Mouse (Mus musculus) urinary bladder, adult 18-20 months (tissue): ENCODE measurements around the gene Uba7.

Experiments used
- DNase-seq, 2 experiments: peaks; one replicate each; pipeline ENCODE4 v3.0.0; 2022; ENCODE audit warnings: low spot score in 2 of 2, mixed read lengths in 2 of 2

Uba7 gene

DNA sequence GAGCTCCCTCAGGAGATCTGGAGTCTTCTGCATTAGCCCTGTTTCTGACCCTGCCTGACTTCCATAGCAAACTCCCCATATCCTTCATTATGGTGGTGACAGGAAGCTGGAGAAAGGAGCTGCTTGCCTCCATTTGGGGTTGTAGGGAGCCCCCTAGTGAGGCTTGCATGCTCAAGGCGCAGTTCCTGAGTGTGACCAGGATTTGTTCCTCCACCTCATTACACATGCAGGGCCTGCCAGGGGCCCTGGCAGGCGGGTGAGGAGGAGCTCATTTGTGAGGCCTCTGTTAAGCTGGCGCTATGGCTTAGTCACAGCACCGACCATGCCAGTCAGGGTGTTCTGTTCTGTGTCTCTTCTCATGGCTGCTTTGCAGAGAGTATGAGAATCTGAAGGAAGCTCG is 13.4 kb upstream of the Uba7 start:
- no peak for DNase-seq

DNA sequence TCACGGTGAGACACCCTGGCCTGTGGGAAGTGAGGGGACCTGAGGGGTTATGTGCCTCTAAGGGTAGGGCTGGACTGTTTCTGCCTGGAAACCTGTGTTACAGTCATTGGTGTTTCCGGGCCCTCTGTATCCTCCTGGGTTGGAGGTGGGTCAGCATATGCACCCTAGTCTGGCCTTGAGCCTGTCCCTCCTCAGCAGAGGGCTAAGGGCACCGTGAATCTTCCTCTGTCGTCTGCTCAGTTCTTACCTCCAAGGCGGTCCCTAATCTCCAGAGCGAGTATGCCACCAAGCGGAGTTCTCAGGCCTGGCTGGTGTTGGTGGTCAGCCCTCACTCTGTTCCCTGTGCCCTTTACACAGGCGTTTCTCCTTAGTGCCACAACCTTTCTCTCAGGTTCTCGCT is 12.4 kb upstream of the Uba7 start:
- no peak for DNase-seq

DNA sequence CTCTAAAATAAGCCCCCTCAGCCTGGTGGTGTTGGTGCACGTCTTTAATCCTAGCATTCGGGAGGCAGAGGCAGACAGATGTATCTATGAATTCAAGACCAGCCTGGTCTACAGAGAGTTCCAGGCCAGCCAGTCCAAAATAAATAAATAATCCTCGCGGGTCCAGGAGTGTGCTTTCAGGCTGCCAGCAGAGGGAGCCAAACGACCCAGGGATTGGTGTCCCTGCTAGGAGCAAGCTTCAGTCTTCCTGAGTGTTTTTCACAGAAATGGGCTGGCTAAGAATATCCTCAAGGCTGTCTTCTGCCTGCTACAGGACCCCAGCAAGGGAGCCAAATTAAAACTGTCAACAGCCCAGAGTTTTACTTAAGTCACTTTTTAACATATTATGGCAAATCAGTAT is 11.6 kb upstream of the Uba7 start:
- peak; percentile 44 to 72 for DNase-seq

DNA sequence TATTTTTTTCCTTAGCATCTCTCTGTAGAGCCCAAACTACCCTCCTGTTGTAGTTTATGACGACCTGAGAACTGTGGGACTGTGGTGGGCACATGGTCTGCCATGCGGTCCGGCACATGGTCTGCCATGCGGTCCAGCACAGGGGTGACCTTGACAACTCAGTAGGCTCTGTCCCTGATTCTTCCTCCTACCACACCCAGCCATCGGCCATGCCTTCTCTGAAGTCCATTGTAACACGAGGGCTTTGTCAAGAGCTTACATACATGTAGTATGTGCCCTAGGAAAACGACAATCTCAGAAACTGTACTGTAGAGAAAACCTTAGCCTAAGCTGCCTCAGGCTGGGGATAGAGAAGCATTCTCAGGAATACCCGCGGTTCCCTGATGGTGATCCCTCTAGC is 10.6 kb upstream of the Uba7 start:
- DNase-seq: no peak

DNA sequence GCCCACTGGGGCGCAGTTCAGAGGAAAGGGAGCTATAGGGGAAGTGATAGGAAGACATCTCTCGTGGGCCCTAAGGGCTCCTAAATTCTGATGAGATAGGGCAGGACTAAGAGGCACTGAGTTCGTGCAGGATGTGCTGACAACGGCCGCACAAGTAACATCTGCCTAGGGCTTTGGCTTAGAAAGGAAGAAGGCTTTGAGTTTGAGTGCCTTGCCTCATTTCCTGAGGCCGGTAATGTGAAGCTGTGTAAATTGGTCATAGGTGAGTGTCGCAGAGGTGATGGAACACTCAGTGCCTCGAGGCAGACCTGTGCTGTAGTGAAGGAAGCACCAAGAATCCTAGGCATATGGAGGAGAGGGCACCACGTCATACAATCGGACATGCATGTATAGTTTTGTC is 8.6 kb upstream of the Uba7 start:
- no peak for DNase-seq

DNA sequence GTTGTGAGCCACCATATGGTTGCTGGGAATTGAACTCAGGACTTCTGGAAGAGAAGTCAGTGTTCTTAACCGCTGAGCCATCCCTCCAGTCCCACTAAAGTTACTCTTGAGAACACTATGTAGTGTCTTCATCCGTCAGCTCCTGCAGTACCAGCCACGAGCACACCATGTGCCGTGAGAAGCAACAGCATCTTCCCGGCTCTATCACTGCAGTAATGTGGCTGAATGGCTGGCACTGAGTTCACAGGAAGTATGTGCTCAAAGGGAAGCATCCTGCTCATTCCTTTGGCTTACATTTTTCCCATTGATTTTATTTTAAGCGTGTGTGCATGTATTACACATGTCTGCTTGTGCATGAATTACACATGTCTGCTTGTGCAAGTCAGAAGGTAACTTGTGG is 7.9 kb upstream of the Uba7 start:
- no peak for DNase-seq

DNA sequence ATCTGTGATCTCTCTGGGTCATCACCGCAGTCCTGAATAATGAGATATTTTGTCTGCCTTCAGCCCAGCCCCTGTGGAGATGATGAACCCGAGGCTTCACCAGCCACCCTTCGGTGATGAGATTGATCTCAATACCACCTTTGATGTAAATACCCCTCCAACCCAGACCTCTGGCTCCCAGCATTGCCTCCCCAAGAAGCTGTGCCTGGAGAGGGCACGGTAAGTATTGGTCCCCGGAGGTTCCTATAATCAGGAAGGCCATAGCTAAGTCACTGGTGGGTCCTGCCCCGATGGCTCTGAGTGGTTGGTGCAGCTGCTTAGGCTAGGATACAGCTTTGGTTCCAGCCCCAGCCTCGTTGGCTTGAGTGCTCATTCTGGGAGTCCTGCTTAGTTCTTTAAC is 6.8 kb upstream of the Uba7 start:
- DNase-seq: no peak

DNA sequence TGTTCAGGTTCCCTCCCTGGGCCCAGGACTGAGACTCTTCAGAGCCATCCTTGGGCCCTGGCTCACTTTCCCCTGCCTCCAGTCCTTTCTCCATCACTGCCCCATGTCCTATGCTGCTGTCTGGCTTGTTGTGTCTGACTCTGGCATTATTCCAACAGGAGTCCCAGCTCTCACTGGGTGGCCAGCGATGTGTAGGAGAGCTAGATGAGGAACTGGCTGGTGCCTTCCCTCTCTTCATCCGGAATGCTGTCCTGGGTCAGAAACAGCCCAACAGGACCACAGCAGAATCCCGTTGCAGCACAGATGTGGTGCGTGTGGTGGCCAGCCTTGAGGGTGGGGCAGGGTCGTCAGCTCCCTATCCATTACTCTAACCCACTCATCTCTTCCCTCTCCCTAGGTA is 5.0 kb upstream of the Uba7 start:
- DNase-seq: no peak

DNA sequence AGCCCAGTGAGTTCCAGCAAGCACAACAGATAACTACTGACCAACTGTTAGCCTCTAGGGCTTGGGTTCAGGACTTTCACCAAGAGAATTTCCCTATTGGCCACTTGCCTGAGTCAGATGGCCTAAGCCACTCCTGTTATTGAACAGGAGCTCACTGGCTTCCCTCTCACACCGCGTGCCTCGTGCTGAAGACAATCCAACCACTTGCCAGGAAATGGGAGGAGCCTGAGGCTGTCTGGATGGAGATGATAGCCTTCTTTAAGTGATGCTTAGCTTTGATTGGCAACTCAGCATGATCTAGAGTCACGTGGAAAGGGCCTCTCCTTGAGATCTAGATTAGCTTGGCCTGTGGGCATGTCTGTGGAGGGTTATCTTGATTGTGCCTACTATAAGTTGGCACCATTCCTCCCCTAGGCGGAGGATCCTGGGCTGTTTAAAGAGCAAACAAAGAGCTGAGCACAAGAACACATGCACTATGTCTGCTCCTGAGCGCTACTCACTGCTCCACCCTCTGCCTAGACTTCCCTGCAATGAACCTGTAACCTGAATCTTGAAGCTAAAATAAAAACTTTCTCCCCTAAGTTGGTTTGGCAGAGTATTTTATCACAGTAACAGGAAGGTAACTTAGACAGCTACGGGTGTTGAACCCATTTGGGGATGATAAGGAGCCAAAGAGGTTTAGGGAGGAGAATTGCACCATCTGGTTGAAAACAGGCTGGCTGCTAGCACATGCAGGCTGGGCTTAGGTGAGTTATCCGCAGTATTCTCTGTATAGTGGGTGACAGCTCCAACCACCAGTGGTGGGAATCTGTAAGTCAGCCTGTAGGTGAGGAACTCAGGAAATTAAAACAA is 3.4 kb upstream of the Uba7 start:
- no peak for DNase-seq

DNA sequence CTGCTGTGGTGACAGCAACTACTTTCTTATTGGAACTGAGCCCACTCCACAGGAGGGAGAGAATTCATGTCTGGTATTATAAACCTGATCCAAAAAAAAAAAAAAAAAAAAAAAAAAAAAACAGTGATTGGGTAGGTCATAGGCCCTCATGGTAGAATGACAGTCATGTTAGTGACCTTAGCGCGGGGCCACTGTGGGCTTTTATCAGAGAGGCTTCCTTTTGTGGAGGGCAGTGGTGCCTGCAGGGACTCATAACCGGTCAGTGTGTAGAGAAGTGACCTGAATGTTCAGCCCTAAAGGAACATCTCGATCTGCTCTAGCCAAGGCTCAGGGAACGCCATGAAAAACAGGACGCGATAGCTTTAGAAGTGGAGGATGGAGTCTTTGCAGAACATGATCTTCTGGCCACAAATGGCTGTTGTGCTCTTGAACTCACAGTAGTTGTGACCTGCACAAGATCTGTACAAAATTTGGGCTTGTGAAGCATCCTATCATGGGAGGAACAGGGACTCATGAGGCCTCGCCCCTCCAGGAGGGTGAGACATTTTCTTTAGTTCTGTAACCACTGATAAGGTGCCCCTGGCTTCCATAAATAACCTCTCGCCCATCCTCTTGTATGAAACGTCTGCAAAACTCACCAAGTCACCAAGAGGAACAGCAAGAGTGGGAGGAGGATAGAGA is 674 bp upstream of the Uba7 start:
- no peak for DNase-seq

DNA sequence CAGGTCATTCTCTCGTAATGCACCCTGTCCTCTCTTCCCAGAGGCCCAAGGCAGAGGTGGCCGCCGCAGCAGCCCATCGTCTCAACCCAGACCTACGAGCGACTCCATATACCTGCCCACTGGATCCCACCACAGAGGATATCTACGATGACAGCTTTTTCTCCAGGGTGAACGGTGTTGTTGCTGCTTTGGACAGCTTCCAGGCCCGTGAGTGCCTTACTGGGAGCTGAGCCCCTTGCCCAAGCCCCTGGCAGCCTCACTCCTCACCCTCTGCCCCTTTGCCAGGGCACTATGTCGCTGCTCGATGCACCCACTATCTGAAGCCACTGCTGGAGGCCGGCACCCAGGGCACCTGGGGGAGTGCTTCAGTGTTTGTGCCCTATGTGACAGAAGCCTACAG is 3.5 kb downstream of the Uba7 start:
- no peak for DNase-seq

DNA sequence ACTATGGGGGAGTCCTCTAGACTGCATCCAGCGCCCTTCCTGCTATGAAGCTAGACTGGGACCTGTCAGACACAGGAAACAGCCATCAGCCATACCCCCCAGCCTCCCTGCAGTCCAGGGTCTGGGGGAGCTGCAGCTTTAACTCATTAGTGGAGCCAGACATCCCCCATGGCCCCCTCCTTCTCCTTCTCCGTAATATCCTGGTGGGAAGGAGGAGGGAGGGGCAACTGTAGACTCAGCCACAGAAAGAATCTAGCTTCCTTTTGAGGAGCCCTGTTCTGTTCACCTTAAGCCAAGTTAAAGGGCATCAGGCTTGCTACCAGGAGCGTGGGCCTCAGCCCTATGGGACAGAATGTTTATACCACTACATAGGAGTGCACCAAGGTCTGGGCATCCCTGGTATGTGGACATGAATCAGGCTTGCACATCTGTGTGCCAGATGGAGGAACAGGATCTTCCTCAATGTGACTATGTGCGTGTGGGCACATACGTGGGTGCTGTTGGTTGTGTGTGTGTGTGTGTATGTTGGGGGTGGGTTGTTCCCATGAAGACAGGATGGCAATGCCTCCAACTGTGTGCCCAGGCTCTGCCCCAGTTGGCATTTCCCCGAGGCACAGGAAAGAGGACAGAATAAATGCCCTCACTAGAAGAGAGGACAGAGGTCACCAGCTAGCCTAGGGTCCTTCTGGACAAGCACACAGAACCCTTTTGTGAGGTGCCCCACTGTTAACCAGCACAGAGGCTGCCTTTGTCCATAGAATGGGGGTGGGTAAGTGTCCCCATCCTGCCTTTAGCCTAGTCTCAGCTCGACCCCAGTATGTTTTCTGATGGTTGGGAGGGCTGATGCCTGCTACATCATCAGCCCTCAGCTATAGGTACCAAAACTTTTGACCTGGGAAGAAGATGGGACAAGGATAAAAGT is 6.6 kb downstream of the Uba7 start:
- DNase-seq: no peak

DNA sequence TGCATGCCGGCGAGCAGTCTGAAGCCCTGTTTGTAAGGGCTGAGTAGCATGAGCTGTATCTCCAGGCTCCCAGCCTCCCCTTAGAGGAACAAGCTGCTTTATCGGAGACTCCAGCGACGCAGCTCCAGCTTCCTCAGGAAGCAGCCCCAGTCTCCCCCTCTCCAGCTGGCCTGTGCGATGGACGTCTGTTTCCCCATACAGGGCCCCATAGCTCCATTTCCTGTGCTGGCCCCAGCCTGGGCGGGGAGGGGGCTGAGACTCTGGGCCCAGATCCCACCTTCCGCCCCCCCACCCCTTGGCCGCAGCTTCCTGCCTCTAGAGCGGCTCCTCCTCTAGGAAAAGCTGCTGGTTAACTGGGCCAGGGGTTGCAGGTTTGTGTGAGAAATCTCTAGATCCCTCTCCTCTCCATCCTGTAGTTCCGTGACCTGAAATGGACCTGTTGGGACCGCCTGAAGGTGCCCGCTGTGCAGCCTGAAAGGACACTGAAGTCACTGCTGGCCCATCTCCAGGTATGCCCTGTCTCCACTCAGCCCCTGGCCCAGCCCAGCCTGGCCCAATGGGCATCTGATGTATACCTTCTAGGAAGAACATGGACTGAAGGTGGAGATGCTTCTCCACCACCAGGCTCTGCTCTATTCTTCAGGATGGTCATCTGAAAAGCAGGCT is 7.5 kb downstream of the Uba7 start, which contains the start of gene Gm20661:
TSS of gene Gm20661 (plus strand) at position 378 of the 666 bp plus-strand sequence.
- no peak for DNase-seq

DNA sequence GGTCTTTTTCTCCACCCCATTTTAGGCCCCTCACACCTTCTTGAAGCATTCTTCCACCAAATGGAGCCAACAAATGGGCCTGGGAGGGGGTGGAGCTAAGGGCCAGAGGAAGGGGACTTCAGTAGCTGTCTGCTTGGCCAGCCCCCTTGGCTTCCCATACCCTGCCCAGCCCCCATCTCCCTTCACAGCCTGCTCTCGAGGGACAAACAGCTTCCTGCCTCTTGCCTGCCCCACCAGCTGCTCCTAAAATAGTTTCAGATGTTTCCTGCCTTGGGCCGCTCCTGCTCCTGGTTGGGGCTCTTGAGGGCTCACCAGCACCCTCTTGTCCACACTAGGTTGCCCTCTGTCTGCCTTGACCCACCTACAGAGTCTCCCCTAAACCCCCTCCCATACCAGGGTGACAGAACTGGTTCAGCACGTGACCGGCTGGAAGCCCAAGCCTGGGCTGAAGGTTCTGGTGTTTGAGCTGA is 8.2 kb downstream of the Uba7 start:
- DNase-seq: no peak

DNA sequence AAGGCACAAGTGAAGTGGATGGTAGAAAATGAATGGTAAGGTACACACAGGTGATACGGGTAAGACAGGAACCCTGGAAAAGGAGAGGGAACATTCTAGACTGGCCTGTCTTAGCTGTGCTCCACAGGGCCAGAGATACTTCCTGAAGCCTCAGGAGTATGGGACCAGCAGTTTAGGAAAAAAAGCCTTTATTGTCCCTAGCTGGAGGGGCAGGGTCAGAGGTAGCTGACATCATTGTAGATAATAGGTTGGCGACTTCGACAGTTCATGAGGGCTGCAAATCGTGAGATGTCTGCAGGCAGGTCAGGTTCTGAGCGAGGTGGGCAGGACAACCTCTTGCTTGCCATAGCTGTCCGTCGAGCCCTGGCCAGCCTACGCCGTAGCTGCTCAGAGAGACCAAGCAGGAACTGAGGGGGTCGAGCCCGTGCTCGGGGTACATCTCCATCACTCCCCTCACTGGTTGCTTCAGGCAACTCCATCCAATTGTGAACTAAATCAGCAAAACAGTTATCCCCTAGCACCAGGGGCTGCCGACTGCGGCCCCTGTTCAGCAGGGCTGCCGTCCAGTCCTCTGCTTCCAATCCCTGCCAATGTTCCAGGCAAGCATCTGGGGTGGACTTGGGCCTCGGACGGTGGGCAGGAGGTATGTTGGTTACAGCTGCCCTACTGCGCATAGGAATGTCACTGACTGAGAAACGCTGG is 8.9 kb downstream of the Uba7 start:
- no peak for DNase-seq

DNA sequence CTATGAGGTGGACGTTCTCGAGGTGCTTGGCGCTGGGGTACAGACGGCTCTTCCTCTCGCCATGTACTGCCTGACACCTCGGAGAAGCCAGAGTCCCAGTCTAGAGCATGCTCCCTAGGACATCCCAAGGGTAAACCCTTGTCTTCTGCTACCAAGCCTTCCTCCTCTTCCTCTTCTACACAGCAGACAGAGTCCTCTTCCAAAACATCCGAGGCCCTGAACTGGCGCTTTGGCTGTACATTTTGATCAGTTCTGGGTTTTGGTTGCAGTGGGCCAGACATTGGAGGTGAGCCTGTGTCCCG is 9.4 kb downstream of the Uba7 start:
- no peak for DNase-seq

DNA sequence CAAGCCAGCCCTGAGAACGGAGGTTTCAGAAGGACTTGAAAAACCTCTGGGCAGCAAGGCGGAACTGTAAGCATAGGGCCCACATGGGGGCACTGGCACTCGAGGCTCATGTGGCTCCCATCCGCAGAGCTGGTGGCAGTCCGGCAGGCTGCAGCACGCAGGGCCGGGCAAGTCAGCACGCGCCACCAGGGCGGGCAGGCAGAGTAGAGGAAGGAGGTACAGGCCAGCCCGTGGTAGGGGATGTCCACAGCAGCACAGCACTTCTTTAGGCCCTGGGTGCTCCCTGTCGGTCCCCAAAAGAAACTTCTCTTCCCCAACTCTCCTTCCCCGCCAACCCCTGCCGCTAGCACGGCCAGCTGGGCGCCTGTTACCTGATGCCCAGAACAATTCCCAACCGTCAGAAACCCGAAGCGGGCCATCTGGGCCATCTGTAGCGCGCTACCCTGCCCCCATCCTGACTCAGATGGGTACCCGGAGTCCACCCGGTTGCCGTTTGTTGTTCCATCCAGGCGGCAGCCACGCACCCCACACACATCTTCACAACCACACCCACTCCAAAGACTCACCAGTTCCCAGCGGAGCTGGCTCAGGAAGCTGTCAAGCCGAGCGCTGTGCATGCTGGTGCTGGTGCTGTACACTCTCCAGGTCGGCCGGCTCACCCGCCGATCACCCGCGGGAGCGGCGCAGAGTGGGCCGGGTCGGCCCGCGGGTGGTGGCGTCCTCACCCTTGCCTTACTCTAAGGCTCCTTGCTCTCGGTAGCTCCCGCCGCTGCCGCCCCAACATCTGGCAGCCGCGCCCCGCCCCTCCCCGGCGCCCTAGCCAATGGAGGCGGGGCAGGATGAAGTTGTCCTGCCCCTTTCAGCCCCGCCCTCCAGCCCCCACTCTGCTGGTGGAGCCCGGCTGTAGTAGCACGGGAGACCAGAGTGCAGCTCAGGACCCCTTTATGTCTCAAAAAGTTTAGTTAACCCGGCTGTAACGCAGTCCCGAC is 10.1 kb downstream of the Uba7 start, which contains the start of gene Inka1:
TSS of gene Inka1 (minus strand) at position 749 of the 989 bp plus-strand sequence.
- DNase-seq: peak; percentile 83 to 86

DNA sequence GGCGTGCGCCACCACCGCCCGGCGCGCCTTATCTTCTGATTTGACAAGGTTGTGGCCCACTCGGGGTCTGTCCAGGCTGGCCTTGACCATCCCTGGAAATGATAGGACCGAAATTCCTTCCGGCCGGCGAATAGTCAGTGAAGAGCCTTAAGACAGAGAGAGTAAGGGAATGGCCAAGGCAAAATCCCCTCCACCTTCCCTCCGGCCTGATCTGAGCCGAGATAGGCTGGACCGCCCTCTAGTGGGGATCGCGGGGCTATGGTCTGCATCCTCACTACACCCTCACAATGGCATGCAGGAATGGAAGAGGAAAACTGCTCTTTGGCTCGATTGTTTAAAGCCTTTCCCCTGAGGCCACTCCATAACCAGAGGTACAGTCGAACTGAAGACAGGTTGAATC is 11.1 kb downstream of the Uba7 start:
- peak; percentile 60 to 72 for DNase-seq

DNA sequence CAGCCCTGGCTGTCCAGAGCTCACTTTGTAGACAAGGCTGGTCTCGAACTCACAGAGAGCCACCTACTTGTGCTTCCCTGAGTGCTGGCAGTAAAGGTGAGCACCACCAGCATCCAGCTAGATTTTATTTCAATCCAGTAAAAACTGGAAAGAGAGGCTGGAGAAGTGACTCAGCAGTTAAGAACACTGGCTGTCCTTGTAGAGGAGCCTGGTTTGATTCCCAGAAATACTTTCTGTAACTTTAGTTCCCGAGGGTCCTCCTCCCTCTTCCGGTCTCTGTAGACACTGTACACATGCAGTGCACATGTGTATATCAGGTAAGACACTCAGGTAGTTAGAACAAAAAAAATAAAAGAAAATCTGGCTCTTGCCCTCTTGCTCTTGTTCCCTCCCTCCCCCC is 12.6 kb downstream of the Uba7 start:
- DNase-seq: no peak

DNA sequence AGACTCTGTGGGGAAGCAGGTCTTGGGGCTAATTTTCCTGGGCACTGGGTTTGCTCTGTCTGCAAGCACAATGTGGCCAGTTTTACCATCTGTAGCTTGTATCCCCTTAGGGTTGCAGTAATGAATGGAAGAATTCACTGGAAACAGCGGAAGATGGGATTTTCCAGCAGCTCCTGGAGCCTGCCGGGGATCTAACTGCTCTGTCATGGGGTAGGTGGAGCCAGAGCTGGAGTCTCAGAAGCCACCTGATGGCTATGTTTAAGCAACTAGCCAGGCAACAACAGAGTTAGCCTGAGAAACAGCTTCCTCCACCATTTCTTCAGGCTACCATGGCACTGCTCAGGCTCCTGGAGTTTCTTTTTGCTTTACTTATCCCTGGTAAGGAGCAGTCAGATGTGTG is 16.9 kb downstream of the Uba7 start, which contains the start of gene Cdhr4:
TSS of gene Cdhr4 (plus strand) at position 301 of the 400 bp plus-strand sequence.
- no peak for DNase-seq
